Mouse (Mus musculus): Measurements from ENCODE around the gene Arhgef7.

Arhgef7 gene

GRCm38 (mm10) chr8:11785539-11786046, 58.1 kb downstream of the Arhgef7 start:
- ATAC-seq (ENCODE audit: insufficient number of reproducible peaks, low FRiP score, low TSS enrichment) = no peak

- ATAC-seq (ENCODE audit: insufficient number of reproducible peaks, low FRiP score, low TSS enrichment) = no peak
Observed at GRCm38 (mm10) chr8:11788252-11788651, 60.7 kb downstream of the Arhgef7 start.

- ATAC-seq (ENCODE audit: insufficient number of reproducible peaks, low FRiP score, low TSS enrichment) = no peak
Observed at GRCm38 (mm10) chr8:11789168-11789567, 61.6 kb downstream of the Arhgef7 start.

- ATAC-seq (ENCODE audit: insufficient number of reproducible peaks, low FRiP score, low TSS enrichment) = peak; percentile 49; the same call in 1 of the 2 replicates
Observed at GRCm38 (mm10) chr8:11794956-11795355, 67.4 kb downstream of the Arhgef7 start.

- no peak for ATAC-seq (ENCODE audit: insufficient number of reproducible peaks, low FRiP score, low TSS enrichment)
Observed at GRCm38 (mm10) chr8:11797128-11797527, 69.6 kb downstream of the Arhgef7 start.

- no peak for ATAC-seq (ENCODE audit: insufficient number of reproducible peaks, low FRiP score, low TSS enrichment)
Observed at GRCm38 (mm10) chr8:11797729-11798479, 70.4 kb downstream of the Arhgef7 start.

- no peak for ATAC-seq (ENCODE audit: insufficient number of reproducible peaks, low FRiP score, low TSS enrichment)
Observed at GRCm38 (mm10) chr8:11798480-11798867, 71.0 kb downstream of the Arhgef7 start.

- no peak for ATAC-seq (ENCODE audit: insufficient number of reproducible peaks, low FRiP score, low TSS enrichment)
Observed at GRCm38 (mm10) chr8:11799098-11799497, 71.6 kb downstream of the Arhgef7 start.

GRCm38 (mm10) chr8:11800481-11800880, 73.0 kb downstream of the Arhgef7 start:
- no peak for ATAC-seq (ENCODE audit: insufficient number of reproducible peaks, low FRiP score, low TSS enrichment)

- ATAC-seq (ENCODE audit: insufficient number of reproducible peaks, low FRiP score, low TSS enrichment) = no peak
Observed at GRCm38 (mm10) chr8:11801571-11801970, 74.0 kb downstream of the Arhgef7 start.

- peak; percentile 59 for ATAC-seq (ENCODE audit: insufficient number of reproducible peaks, low FRiP score, low TSS enrichment)
Observed at GRCm38 (mm10) chr8:11804914-11805313, 77.4 kb downstream of the Arhgef7 start.

- ATAC-seq (ENCODE audit: insufficient number of reproducible peaks, low FRiP score, low TSS enrichment) = no peak
Observed at GRCm38 (mm10) chr8:11806252-11806651, 78.7 kb downstream of the Arhgef7 start.

GRCm38 (mm10) chr8:11807361-11807760, 79.8 kb downstream of the Arhgef7 start:
- no peak for ATAC-seq (ENCODE audit: insufficient number of reproducible peaks, low FRiP score, low TSS enrichment)

- no peak for ATAC-seq (ENCODE audit: insufficient number of reproducible peaks, low FRiP score, low TSS enrichment)
Observed at GRCm38 (mm10) chr8:11808047-11808446, 80.5 kb downstream of the Arhgef7 start.

GRCm38 (mm10) chr8:11810426-11810825, 82.9 kb downstream of the Arhgef7 start:
- ATAC-seq (ENCODE audit: insufficient number of reproducible peaks, low FRiP score, low TSS enrichment) = no peak

GRCm38 (mm10) chr8:11813801-11814200, 86.3 kb downstream of the Arhgef7 start:
- no peak for ATAC-seq (ENCODE audit: insufficient number of reproducible peaks, low FRiP score, low TSS enrichment)

- ATAC-seq (ENCODE audit: insufficient number of reproducible peaks, low FRiP score, low TSS enrichment) = 0 out of 2 replicates have a peak, but pooled peaks have one; percentile 47
Observed at GRCm38 (mm10) chr8:11815206-11815605, 87.7 kb downstream of the Arhgef7 start.

GRCm38 (mm10) chr8:11820136-11820535, 92.6 kb downstream of the Arhgef7 start:
- ATAC-seq (ENCODE audit: insufficient number of reproducible peaks, low FRiP score, low TSS enrichment) = no peak

GRCm38 (mm10) chr8:11820568-11820967, 93.0 kb downstream of the Arhgef7 start:
- ATAC-seq (ENCODE audit: insufficient number of reproducible peaks, low FRiP score, low TSS enrichment) = no peak

GRCm38 (mm10) chr8:11821451-11822206, 94.1 kb downstream of the Arhgef7 start:
- no peak for ATAC-seq (ENCODE audit: insufficient number of reproducible peaks, low FRiP score, low TSS enrichment)

GRCm38 (mm10) chr8:11822550-11823060, 95.1 kb downstream of the Arhgef7 start:
- no peak for ATAC-seq (ENCODE audit: insufficient number of reproducible peaks, low FRiP score, low TSS enrichment)
